Mouse (Mus musculus): ENCODE results near the gene Glt1d1. TPM values are rescaled to one million over a fixed set of nuclear protein-coding genes. Genes with fewer than 3 reads are reported as not detected.

The Glt1d1 gene
- total and polyA plus RNA-seq, 3 experiments, result 0.19 TPM; not detected in 2

DNA sequence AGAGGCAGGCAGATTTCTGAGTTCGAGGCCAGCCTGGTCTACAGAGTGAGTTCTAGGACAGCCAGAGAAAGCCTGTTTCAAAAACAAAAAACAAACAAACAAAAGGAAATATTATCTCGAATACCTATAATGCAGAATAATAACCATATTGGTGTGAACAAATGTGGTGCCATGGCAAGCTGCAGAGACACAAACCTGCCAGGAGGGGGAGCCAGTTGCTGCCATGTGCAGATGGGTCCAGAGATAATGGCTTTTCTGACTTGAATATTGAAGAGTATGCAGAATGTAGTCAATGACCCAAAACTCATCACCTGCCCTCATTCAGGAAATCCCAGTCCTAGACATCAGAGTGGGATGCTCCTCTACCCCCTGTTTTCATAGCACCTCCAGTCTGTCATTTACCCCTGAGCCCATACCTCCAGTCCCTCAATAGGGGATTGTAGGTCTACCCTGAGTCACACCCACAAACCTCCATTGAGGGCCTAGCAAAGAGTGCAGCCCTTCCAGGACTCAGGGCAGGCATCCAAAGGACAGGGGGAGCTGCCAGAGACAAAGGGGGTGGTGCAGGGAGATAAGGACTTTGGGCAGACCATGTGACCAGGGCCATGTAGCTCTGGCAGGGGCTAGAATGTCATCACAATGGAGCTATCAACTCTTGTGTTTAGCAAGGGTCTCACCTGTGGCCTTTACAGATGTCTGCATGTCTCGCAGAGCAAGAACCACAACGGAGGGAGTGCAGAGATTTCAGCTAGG is 124.8 kb downstream of the Glt1d1 start (continued):
- TF ChIP-seq MEF2A (IDR thresholded peaks at IDR 0.05; ENCODE audit: extremely low read depth, insufficient replicate concordance, low read depth, low read length, poor library complexity, severe bottlenecking) (no peak), POLR2AphosphoS2 (IDR thresholded peaks at IDR 0.05; ENCODE audit: low read length) (no peak), CTCF (IDR thresholded peaks at IDR 0.05 in 2 of 3, conservative IDR thresholded peaks at IDR 0.05 in 1 of 3; ENCODE audit: control insufficient read depth in 1 of 3, insufficient read depth in 1 of 3, low read depth in 2 of 3, low read length in 3 of 3, poor library complexity in 1 of 3, severe bottlenecking in 1 of 3) (peak; percentile 47 to 53 (median 48)), KAT2A (conservative IDR thresholded peaks at IDR 0.05; ENCODE audit: low read depth, low read length) (no peak), MAZ (IDR thresholded peaks at IDR 0.05; ENCODE audit: low read depth, low read length) (no peak), E2F4 (IDR thresholded peaks at IDR 0.05; ENCODE audit: borderline replicate concordance, low read depth, low read length) (no peak), ZKSCAN1 (IDR thresholded peaks at IDR 0.05; ENCODE audit: low read depth, low read length) (no peak), POLR2AphosphoS5 (IDR thresholded peaks at IDR 0.05; ENCODE audit: borderline replicate concordance, low read depth, low read length) (no peak), UBTF (IDR thresholded peaks at IDR 0.05; ENCODE audit: borderline replicate concordance, insufficient read depth, low read depth, low read length) (no peak), NELFE (IDR thresholded peaks at IDR 0.05; ENCODE audit: low read depth, low read length) (no peak), TAL1 (IDR thresholded peaks at IDR 0.05; ENCODE audit: low read length) (peak; percentile 22; the same call in 1 of the 2 replicates), GATA1 (IDR thresholded peaks at IDR 0.05; ENCODE audit: low read depth, low read length) (peak; percentile 23), MYB (IDR thresholded peaks at IDR 0.05; ENCODE audit: low read depth, low read length) (no peak)

DNA sequence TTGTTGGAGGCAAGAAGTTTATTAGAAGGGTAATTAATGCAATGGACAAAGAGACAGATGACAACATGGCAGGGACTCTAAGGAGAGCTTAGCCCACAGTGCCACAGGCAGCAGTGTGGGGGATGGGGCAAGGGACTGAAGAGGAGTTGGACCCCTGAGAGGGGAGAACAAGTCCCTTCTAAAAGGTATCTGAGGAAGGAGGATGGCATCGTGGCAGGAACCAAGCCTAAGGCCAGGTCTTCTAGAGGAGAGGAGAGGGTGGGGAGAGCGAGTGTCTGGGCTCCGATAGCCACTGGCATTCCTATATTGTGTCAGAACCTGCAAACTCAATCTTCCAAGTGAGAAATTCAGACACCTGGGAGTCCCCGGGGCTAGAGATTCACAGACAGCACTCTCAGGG is 126.5 kb downstream of the Glt1d1 start:
- Histone ChIP-seq H3K27me3 (ENCODE audit: control insufficient read depth in 1 of 2, insufficient read depth in 2 of 2, low read length in 2 of 2) (no peaks in the 10 kb centered on the region), H3K9me3 (replicated peaks; ENCODE audit: insufficient read depth, low read length) (no peaks in the 10 kb centered on the region)

More for the DNA sequence above, 126.5 kb downstream of the Glt1d1 start:
- no peak for TF ChIP-seq MEF2A (IDR thresholded peaks at IDR 0.05; ENCODE audit: extremely low read depth, insufficient replicate concordance, low read depth, low read length, poor library complexity, severe bottlenecking)
- TF ChIP-seq UBTF (IDR thresholded peaks at IDR 0.05; ENCODE audit: borderline replicate concordance, insufficient read depth, low read depth, low read length), result no peak
- TF ChIP-seq RCOR1 (IDR thresholded peaks at IDR 0.05; ENCODE audit: low read depth, low read length), result no peak
- TF ChIP-seq TCF12 (IDR thresholded peaks at IDR 0.05; ENCODE audit: low read depth, low read length), result no peak
- TF ChIP-seq GATA1 (IDR thresholded peaks at IDR 0.05; ENCODE audit: low read depth, low read length), result no peak
- TF ChIP-seq GABPA (IDR thresholded peaks at IDR 0.05; ENCODE audit: low read depth, low read length), result no peak
- TF ChIP-seq BHLHE40 (IDR thresholded peaks at IDR 0.05; ENCODE audit: borderline replicate concordance, low read depth, low read length), result no peak
- no peak for TF ChIP-seq MAZ (IDR thresholded peaks at IDR 0.05; ENCODE audit: low read depth, low read length)
- TF ChIP-seq ELF1 (IDR thresholded peaks at IDR 0.05; ENCODE audit: low read depth, low read length), result no peak
- TF ChIP-seq ETS1 (IDR thresholded peaks at IDR 0.05; ENCODE audit: low read depth, low read length), result no peak
- no peak for TF ChIP-seq CHD2 (IDR thresholded peaks at IDR 0.05; ENCODE audit: low read length)
- TF ChIP-seq MXI1 (IDR thresholded peaks at IDR 0.05; ENCODE audit: low read depth, low read length), result no peak
- TF ChIP-seq ZC3H11A (IDR thresholded peaks at IDR 0.05; ENCODE audit: low read depth, low read length), result no peak
- no peak for TF ChIP-seq POLR2AphosphoS2 (IDR thresholded peaks at IDR 0.05; ENCODE audit: low read length)
- TF ChIP-seq ZNF384 (IDR thresholded peaks at IDR 0.05; ENCODE audit: low read depth, low read length), result no peak
- no peak for TF ChIP-seq MYC (IDR thresholded peaks at IDR 0.05; ENCODE audit: low read depth, low read length)
- no peak for TF ChIP-seq SIN3A (IDR thresholded peaks at IDR 0.05; ENCODE audit: low read length)
- Histone ChIP-seq H3K4me1 (ENCODE audit: control insufficient read depth in 1 of 2, insufficient read depth in 2 of 2, low read length in 2 of 2) (no peaks in the 10 kb centered on the region), H3K27ac (ENCODE audit: control insufficient read depth, low read depth, low read length) (no peak overlapping the region), H3K4me3 (ENCODE audit: control insufficient read depth in 1 of 2, insufficient read depth in 1 of 2, low read depth in 2 of 2, low read length in 2 of 2) (no peak overlapping the region), H3K9ac (ENCODE audit: control insufficient read depth, low read depth, low read length, poor library complexity, severe bottlenecking) (no peak overlapping the region), H3K79me2 (ENCODE audit: control insufficient read depth, insufficient read depth, low read length, poor library complexity) (no peaks in the 10 kb centered on the region), H3K36me3 (ENCODE audit: control insufficient read depth in 1 of 2, insufficient read depth in 2 of 2, low read length in 2 of 2) (no peaks in the 10 kb centered on the region; a peak in 1 of 4 replicates)
- DNase-seq (ENCODE audit: low read depth, low spot score), result no peak

All from MEL (cell line).